Mouse (Mus musculus): ENCODE results near the gene Sbf1. TPM values are rescaled to one million over a fixed set of nuclear protein-coding genes. Genes with fewer than 3 reads are reported as not detected.

The Sbf1 gene
- 56.5 and 71.3 TPM in 2 replicates for polyA plus RNA-seq (2014; fragmentation: Nextera tagmentation; extraction: Ambion mirVana)

DNA sequence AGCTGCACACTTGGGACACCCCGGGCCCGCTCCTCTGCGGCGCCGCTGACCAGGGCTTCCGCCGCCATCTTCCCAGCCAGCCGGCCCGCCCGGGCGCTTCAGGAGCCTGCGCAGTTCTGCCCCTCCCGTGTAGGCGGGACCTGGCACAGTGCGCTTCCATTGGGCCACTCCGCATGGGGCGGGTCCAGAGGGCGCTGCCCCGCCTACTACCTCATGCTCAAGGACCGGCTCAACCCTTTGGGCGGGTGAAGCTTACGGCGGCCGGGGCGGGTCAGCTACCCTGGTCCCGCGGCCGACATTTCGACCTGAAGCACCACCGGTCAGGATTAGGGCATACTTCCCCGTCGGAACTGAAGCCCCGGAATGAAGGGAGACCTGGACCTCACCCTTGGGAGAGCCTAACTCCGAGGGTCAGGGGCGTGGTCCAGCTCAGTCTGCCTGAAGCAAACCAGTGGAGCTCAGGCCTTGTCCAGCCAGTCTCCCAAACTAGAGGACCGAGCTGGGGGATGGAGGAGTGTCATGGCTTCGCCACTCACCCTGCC lies at the start of gene Sbf1:
Sbf1 (minus strand) TSS at position 122 of the 542 bp plus-strand sequence.
- DNase-seq = peak; percentile 99
- peak within 1 kb of the TSS; percentile 50; the same call in 1 of the 2 replicates for H3K27ac ChIP-seq (ENCODE audit: low read depth)

DNA sequence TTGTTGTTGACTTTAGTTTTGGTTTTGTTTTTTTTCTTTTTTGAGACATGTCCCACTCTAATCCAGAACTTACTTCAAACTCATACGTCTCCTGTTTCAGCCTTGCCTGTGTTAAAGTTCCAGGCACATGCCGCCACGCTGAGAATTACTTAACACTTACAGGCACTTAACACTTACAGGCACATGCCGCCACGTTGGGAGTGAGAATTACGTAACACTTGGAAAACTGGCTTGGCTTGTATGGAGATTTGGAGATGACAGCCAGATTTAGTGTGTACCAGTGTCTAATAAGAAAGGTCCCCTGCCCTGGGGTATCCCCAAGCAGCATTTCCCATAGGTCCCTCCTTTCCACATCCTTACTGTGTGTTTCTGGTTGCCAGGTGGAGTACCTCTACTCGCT lies 47.9 kb upstream of the Sbf1 start:
- 78% methylated on average over 7 of the region's 7 CpGs for WGBS
- Histone ChIP-seq H3K4me3 (ENCODE audit: low read depth, low read length) (no peak overlapping the region), H3K36me3 (ENCODE audit: insufficient read depth) (peaks cover 84% of the 10 kb centered on the region), H3K9ac (no peak overlapping the region), H3K27me3 (ENCODE audit: insufficient read depth, low read length) (no peaks in the 10 kb centered on the region), H3K27ac (ENCODE audit: low read depth) (no peak overlapping the region), H3K4me2 (no peak overlapping the region), H3K4me1 (ENCODE audit: insufficient read depth) (no peaks in the 10 kb centered on the region), H3K9me3 (ENCODE audit: low read depth, low read length) (no peaks in the 10 kb centered on the region)
- ATAC-seq (ENCODE audit: insufficient read depth) (no peak), DNase-seq (peak; percentile 20)
- TF ChIP-seq CTCF (IDR thresholded peaks at IDR 0.05; ENCODE audit: low read depth) = no peak

More for the DNA sequence above, at the start of gene Sbf1:
- under 1% methylated on average over 36 of the region's 37 CpGs for WGBS
- Histone ChIP-seq H3K9me3 (ENCODE audit: low read depth, low read length) (no peaks in the 10 kb centered on the region), H3K4me1 (ENCODE audit: insufficient read depth) (peaks cover 12% of the 10 kb centered on the region; the same call in 1 of the 2 replicates), H3K36me3 (ENCODE audit: insufficient read depth) (no peaks in the 10 kb centered on the region), H3K4me2 (peak within 1 kb of the TSS; percentile 88), H3K27me3 (ENCODE audit: insufficient read depth, low read length) (no peaks in the 10 kb centered on the region), H3K9ac (peak within 1 kb of the TSS; percentile 86), H3K4me3 (ENCODE audit: low read depth, low read length) (peak within 1 kb of the TSS; percentile 95)
- ATAC-seq (ENCODE audit: insufficient read depth) = peak; percentile 100
- no peak for TF ChIP-seq CTCF (IDR thresholded peaks at IDR 0.05; ENCODE audit: low read depth)

DNA sequence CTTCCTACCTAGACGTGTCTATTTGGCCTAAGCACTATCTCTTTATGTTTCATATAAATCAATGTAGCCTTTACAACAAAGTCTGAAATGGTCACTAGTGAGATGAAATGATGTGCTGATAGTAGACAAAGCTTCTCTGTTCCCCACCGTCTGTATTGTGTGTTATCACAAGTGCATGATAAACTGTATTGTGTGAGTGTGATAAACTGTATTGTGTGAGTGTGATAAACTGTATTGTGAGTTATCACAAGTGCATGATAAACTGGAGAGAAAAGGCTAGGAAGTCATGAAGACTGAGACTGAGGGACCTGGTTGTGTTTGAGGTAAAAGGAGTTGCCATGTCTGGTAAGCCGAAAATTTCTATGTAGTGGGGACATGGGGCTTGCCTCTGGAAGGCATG lies 43.7 kb upstream of the Sbf1 start:
- ATAC-seq (ENCODE audit: insufficient read depth) (no peak), DNase-seq (no peak)
- H3K4me3 ChIP-seq (ENCODE audit: low read depth, low read length) = no peak overlapping the region
- no peaks in the 10 kb centered on the region for H3K9me3 ChIP-seq (ENCODE audit: low read depth, low read length)
- TF ChIP-seq CTCF (IDR thresholded peaks at IDR 0.05; ENCODE audit: low read depth) = no peak
- H3K27ac ChIP-seq (ENCODE audit: low read depth) = no peak overlapping the region
- H3K27me3 ChIP-seq (ENCODE audit: insufficient read depth, low read length) = no peaks in the 10 kb centered on the region
- WGBS = 73% methylated on average over 3 of the region's 3 CpGs
- no peak overlapping the region for H3K4me2 ChIP-seq
- peaks cover 8% of the 10 kb centered on the region for H3K4me1 ChIP-seq (ENCODE audit: insufficient read depth)
- no peak overlapping the region for H3K9ac ChIP-seq
- peaks cover 50% of the 10 kb centered on the region for H3K36me3 ChIP-seq (ENCODE audit: insufficient read depth)

DNA sequence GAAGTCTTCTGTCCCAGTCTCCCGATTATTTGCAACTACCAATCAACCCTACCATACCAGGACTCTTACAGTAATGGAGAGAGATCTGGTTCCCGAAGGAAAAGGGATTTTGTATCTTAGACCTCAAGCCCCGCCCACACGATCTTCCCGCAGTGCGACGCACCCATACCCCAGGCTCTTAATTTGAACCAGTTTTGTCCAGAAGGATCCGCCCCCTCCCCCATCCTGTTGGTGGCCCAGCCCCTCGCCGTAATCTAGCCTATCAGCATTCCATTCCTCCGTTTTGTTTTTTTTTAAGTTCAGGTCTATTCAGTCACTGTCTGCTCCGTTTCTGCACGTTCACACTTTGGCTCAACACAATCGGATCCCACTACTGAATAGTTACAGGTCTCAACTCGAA lies 41.3 kb upstream of the Sbf1 start:
- Histone ChIP-seq H3K27ac (ENCODE audit: low read depth) (peak overlapping the region; percentile 89), H3K9me3 (ENCODE audit: low read depth, low read length) (no peaks in the 10 kb centered on the region), H3K4me3 (ENCODE audit: low read depth, low read length) (peak overlapping the region; percentile 64), H3K9ac (peak overlapping the region; percentile 79), H3K36me3 (ENCODE audit: insufficient read depth) (peaks cover 50% of the 10 kb centered on the region), H3K27me3 (ENCODE audit: insufficient read depth, low read length) (no peaks in the 10 kb centered on the region), H3K4me2 (peak overlapping the region; percentile 73), H3K4me1 (ENCODE audit: insufficient read depth) (peaks cover 8% of the 10 kb centered on the region)
- DNase-seq (peak; percentile 95), ATAC-seq (ENCODE audit: insufficient read depth) (peak; percentile 81)
- WGBS = under 1% methylated on average over 15 of the region's 15 CpGs
- TF ChIP-seq CTCF (IDR thresholded peaks at IDR 0.05; ENCODE audit: low read depth) = no peak

DNA sequence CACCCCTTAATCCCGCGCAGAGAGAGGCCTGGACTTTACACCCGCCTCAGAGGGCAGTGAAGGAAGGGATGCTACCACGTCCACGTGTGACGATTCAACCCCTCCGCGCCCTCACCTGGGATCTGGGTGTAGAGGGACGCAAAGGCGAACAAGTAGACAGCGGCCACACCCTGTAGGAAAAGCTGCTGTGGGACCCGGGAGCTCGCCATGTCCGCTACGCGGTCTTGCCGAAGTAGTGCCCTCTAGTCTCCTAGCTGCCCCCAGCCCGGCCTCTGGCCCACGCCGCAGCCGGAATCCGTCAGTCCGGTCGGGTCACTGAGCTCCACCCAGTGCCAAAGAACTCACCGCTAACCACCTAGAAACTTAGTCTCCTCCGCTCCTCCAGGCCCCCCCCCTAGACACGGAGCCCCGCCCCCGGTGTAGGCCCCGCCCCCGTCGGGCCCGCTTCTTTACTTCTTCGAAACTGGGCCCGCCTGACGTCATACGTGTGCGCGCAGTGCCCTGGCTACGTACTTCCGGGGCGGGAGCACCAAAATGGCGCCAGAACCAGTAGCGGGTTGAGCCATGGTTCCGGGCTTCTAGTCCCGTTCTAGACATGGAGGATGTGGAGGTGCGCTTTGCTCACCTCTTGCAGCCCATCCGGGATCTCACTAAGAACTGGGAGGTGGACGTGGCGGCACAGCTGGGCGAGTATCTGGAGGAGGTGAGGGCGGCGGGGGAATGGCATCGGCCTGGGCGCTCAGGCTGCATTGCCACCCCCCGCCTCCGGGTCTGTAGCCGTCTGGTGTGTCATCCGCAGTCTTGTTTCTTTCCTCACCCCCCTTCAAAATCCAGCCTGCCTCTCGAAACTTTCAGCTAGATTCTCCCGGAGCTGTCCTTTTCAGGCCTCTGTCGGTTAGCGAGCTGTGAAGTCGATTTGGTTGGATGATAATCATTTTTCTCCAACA lies 40.4 kb upstream of the Sbf1 start, which contains the start of the genes Lmf2 and Ncaph2:
Lmf2 (minus strand) TSS at position 419 of the 947 bp plus-strand sequence.
Ncaph2 (plus strand) TSS at position 479 of the 947 bp plus-strand sequence.
- under 1% methylated on average over 64 of the region's 64 CpGs for WGBS
- Histone ChIP-seq H3K27me3 (ENCODE audit: insufficient read depth, low read length) (no peaks in the 10 kb centered on the region), H3K27ac (ENCODE audit: low read depth) (peak within 1 kb of the TSS; percentile 89), H3K9me3 (ENCODE audit: low read depth, low read length) (no peaks in the 10 kb centered on the region), H3K4me1 (ENCODE audit: insufficient read depth) (peaks cover 8% of the 10 kb centered on the region), H3K4me3 (ENCODE audit: low read depth, low read length) (peak within 1 kb of the TSS; percentile 64), H3K36me3 (ENCODE audit: insufficient read depth) (peaks cover 50% of the 10 kb centered on the region), H3K9ac (peak within 1 kb of the TSS; percentile 79), H3K4me2 (peak within 1 kb of the TSS; percentile 94)
- ATAC-seq (ENCODE audit: insufficient read depth) (peak; percentile 86), DNase-seq (peak; percentile 99)
- no peak for TF ChIP-seq CTCF (IDR thresholded peaks at IDR 0.05; ENCODE audit: low read depth)

DNA sequence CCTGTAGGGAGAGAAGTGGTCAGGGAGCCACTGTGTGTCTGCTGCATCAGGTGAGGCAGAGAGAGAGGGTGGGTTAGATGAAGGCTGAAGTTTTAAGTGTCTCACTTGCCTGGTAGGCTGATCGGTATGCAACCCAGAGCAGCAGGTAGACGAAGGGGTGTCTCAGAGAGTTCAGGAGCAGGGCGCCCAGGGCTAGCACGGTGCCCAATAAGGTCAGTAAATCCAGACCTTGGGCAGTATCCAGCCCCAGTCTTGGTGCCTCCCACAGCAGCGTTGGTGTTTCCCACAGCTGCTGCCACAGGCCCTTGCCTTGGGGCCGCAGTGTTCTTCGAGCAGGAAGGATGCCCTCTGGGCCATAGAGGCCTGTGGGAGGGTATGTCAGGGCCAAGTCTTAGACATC lies 39.3 kb upstream of the Sbf1 start:
- TF ChIP-seq CTCF (IDR thresholded peaks at IDR 0.05; ENCODE audit: low read depth) = no peak
- no peaks in the 10 kb centered on the region for H3K9me3 ChIP-seq (ENCODE audit: low read depth, low read length)
- WGBS = 72% methylated on average over 7 of the region's 7 CpGs
- DNase-seq (no peak), ATAC-seq (ENCODE audit: insufficient read depth) (no peak)
- H3K4me3 ChIP-seq (ENCODE audit: low read depth, low read length) = peak overlapping the region; percentile 64
- peaks cover 8% of the 10 kb centered on the region for H3K4me1 ChIP-seq (ENCODE audit: insufficient read depth)
- peak overlapping the region; percentile 94 for H3K4me2 ChIP-seq
- H3K27me3 ChIP-seq (ENCODE audit: insufficient read depth, low read length) = no peaks in the 10 kb centered on the region
- no peak overlapping the region for H3K27ac ChIP-seq (ENCODE audit: low read depth)
- H3K36me3 ChIP-seq (ENCODE audit: insufficient read depth) = peaks cover 50% of the 10 kb centered on the region
- peak overlapping the region; percentile 79 for H3K9ac ChIP-seq

DNA sequence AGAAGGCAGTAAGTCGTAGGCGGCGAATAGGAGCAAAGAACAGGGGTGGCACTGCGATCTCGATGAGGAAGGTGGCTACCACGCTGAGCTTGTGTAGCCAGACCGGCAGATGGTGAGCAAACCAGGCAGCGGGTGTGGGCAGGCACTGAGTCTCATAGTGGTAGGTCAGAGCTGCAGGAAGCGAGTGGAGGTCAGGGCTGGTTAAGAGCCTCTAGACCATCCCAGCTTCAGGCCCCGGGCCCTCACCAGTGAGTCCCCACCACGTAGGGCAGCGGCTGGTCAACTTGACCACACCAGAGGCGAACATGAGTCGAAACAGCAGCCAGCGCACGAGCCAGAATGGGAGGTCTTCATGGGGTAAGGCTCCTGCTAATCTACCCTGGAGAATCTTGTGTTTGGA lies 38.7 kb upstream of the Sbf1 start:
- peak overlapping the region; percentile 79; the same call in 1 of the 2 replicates for H3K9ac ChIP-seq
- H3K27me3 ChIP-seq (ENCODE audit: insufficient read depth, low read length) = no peaks in the 10 kb centered on the region
- H3K36me3 ChIP-seq (ENCODE audit: insufficient read depth) = peaks cover 50% of the 10 kb centered on the region
- H3K4me2 ChIP-seq = peak overlapping the region; percentile 94
- H3K27ac ChIP-seq (ENCODE audit: low read depth) = no peak overlapping the region
- peaks cover 8% of the 10 kb centered on the region for H3K4me1 ChIP-seq (ENCODE audit: insufficient read depth)
- H3K9me3 ChIP-seq (ENCODE audit: low read depth, low read length) = no peaks in the 10 kb centered on the region
- DNase-seq (no peak), ATAC-seq (ENCODE audit: insufficient read depth) (no peak)
- 90% methylated on average over 16 of the region's 16 CpGs for WGBS
- H3K4me3 ChIP-seq (ENCODE audit: low read depth, low read length) = no peak overlapping the region
- TF ChIP-seq CTCF (IDR thresholded peaks at IDR 0.05; ENCODE audit: low read depth) = no peak
